Mouse (Mus musculus): ENCODE results near the gene Zpr1. TPM values are rescaled to one million over a fixed set of nuclear protein-coding genes. Genes with fewer than 3 reads are reported as not detected.

Gene Zpr1
- polyA plus RNA-seq, 1 experiment from 2014 or later = 56.5 TPM

Other genes with a start within 250 kb of the Zpr1 start
- gene Apoa1, start 44.5 kb upstream of the Zpr1 start, polyA plus RNA-seq (2015; fragmentation: Nextera tagmentation; extraction: Ambion mirVana) = 7.3 and 19.9 TPM in 2 replicates
- gene Apoc3, start 37.4 kb upstream of the Zpr1 start, polyA plus RNA-seq (2015; fragmentation: Nextera tagmentation; extraction: Ambion mirVana) = 0.77 TPM in 1 of 2 replicates, not detected in the other
- gene Apoa4, start 32.4 kb upstream of the Zpr1 start, polyA plus RNA-seq (2015; fragmentation: Nextera tagmentation; extraction: Ambion mirVana) = 1.3 TPM in 1 of 2 replicates, not detected in the other
- not detected in 2 replicates for gene Apoa5, start 4.4 kb upstream of the Zpr1 start, polyA plus RNA-seq (2015; fragmentation: Nextera tagmentation; extraction: Ambion mirVana)
- 14.5 and 16.4 TPM in 2 replicates for gene Bud13, start 9.9 kb downstream of the Zpr1 start, polyA plus RNA-seq (2015; fragmentation: Nextera tagmentation; extraction: Ambion mirVana)
- gene 4931429L15Rik, start 46.9 kb downstream of the Zpr1 start, polyA plus RNA-seq (2015; fragmentation: Nextera tagmentation; extraction: Ambion mirVana) = not detected in 2 replicates

All from neural tube, embryonic 15.5 days (tissue).